Mouse (Mus musculus) brain, embryonic 14.5 days (tissue): ENCODE measurements at regions not wholly inside any gene's neighbourhood (a gene's known extent, or its start where the extent isn't known, plus 50 kb on each side); places are given as distances from the start of the nearest gene placed in this dataset.

Experiments used
- CTCF ChIP-seq: fragments of 200-500 bp; IDR thresholded peaks from 2 replicates; pipeline ENCODE4 v1.5.1; 2012; ENCODE audit warnings: inconsistent platforms, mild to moderate bottlenecking, moderate library complexity, borderline replicate concordance; ENCODE audit not compliant: insufficient read depth, insufficient read length; ENCODE audit errors: extremely low read depth
- POLR2A ChIP-seq: fragments of 200-500 bp; IDR thresholded peaks from 2 replicates; pipeline ENCODE4 v1.6.1; 2012; ENCODE audit warnings: mild to moderate bottlenecking, inconsistent platforms, borderline replicate concordance; ENCODE audit not compliant: poor library complexity, insufficient read depth, insufficient read length, severe bottlenecking; ENCODE audit errors: extremely low read depth

DNA sequence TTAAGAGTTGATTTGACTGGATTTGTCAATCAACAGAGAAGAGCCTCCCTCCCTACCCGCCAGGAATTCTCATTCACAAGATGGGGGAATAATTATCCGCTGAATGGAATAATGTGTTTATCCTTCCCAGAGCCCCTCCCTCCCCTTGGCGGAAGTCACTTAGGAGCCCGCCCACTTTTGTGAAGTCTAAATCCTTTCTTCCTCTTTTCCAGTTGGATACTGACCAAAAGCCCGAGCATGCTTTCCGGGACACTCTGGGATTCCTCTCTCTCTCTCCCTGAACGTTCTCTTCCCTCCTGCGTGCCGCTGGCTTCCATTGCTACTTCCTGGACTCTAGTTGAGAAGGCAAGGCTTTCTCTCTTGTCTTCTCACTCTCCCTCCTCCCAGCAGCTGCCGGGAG is 79.9 kb downstream of the Avpr1a start:
- no peak for TF ChIP-seq CTCF
- TF ChIP-seq POLR2A: no peak
